Mouse (Mus musculus) lung, embryonic 15.5 days (tissue): Measurements from ENCODE around the gene Ninl. TPM values are rescaled to one million over a fixed set of nuclear protein-coding genes. Genes with fewer than 3 reads are reported as not detected.
"Not testable (repeated sequence)": the region's sequence is repeated elsewhere in the genome, so short reads cannot be mapped to it uniquely, and the experiment has no call there.

Experiments used
- ATAC-seq: fragments of 200-750 bp; cut with Nextera tagmentation; 2 replicates; pipeline ENCODE4 v1.8.0; 2017; ENCODE audit warnings: moderate number of reproducible peaks, borderline replicate concordance; ENCODE audit not compliant: low FRiP score, low TSS enrichment; ENCODE audit errors: extremely low read depth
- H3K27ac ChIP-seq: fragments of 300-500 bp; sonication (generic); 2 replicates; pipeline ENCODE4 v1.5.1; 2015; ENCODE audit warnings: moderate library complexity, mild to moderate bottlenecking, inconsistent platforms
- H3K27me3 ChIP-seq: fragments of 300-500 bp; sonication (generic); 2 replicates; pipeline ENCODE4 v1.6.1; 2015; ENCODE audit warnings: inconsistent platforms
- H3K36me3 ChIP-seq: fragments of 300-500 bp; sonication (generic); 2 replicates; pipeline ENCODE4 v1.6.1; 2015; ENCODE audit warnings: inconsistent platforms
- H3K4me1 ChIP-seq: fragments of 300-500 bp; sonication (generic); 2 replicates; pipeline ENCODE4 v1.6.1; 2015; ENCODE audit warnings: inconsistent platforms
- H3K4me2 ChIP-seq: fragments of 300-500 bp; sonication (generic); 2 replicates; pipeline ENCODE4 v1.6.1; 2015; ENCODE audit warnings: inconsistent platforms, mild to moderate bottlenecking, moderate library complexity
- H3K4me3 ChIP-seq: fragments of 300-500 bp; sonication (generic); 2 replicates; pipeline ENCODE4 v1.5.1; 2015; ENCODE audit warnings: mild to moderate bottlenecking, inconsistent platforms
- H3K9ac ChIP-seq: fragments of 300-500 bp; sonication (generic); 2 replicates; pipeline ENCODE4 v1.6.1; 2015; ENCODE audit warnings: inconsistent platforms
- H3K9me3 ChIP-seq: fragments of 300-500 bp; sonication (generic); 2 replicates; pipeline ENCODE4 v1.6.1; 2016; ENCODE audit warnings: inconsistent platforms
- WGBS: fragments of 180-500 bp; shearing (Covaris S2); methylation state at CpG from one replicate; pipeline ENCODE4 v1.1.7; 2015; 5-methylcytosine and 5-hydroxymethylcytosine counted together
- polyA plus RNA-seq: library from polyadenylated mRNA; unstranded; fragments of >200 nt; fragmentation: Nextera tagmentation; extraction: Ambion mirVana; gene quantifications from 2 replicates; pipeline ENCODE4 v1.2.1, GENCODE M21; 2015

Gene Ninl
- polyA plus RNA-seq, 1 experiment from 2014 or later, result 11.1 TPM

- not testable (repeated sequence) for H3K4me3 ChIP-seq, H3K27ac ChIP-seq, H3K4me2 ChIP-seq, H3K4me1 ChIP-seq, ATAC-seq, H3K27me3 ChIP-seq, H3K9ac ChIP-seq, H3K9me3 ChIP-seq
- H3K36me3 ChIP-seq, result peaks cover 21% of the 10 kb centered on the region
- 87% methylated on average over 12 of the region's 12 CpGs for WGBS
These were observed 91.1 kb downstream of the Ninl start for GRCm38 (mm10) chr2:150947880-150948611.

DNA sequence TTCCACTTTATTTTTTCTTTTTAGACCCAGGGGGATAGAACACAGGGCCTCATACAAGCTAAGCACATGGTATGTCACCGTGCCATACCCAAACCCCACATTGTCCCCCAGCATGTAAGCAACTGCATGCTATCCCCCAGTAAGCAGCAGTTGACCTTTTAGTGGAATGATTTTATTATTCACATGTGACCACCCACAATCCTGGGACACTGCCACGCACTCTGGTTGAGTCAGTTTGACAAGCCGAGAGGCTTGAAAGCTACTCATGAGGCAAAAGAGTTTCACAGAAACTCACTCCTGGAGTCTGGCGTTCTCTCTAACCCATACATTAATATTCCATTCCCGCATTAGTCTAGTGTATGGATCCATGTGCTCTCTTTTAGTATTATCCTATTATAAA, 91.8 kb downstream of the Ninl start:
- H3K27me3 ChIP-seq, H3K9ac ChIP-seq, H3K4me3 ChIP-seq, H3K9me3 ChIP-seq, H3K27ac ChIP-seq, H3K4me1 ChIP-seq, H3K4me2 ChIP-seq, ATAC-seq: not testable (repeated sequence)
- 91% methylated on average over 5 of the region's 5 CpGs for WGBS
- H3K36me3 ChIP-seq, result peaks cover 18% of the 10 kb centered on the region

DNA sequence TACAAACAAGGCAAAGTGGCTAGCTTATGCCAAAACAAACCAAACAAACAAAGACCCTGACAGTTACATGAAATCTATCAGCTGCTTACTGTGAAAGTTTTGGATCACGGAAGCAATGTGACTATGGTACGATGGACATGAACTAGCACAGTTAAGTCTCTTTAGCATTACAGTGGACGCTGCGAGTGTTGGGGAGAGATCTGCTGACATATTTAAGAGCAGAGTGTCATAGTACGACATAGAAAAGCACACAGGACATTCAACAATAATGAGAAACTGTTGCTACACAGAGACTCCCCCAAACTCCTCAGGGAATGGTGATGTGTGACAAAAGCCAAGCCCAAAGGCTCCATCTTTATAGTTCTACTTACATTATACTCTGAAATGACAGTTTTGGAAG, 95.2 kb downstream of the Ninl start:
- WGBS, result 90% methylated on average over 5 of the region's 5 CpGs
- Histone ChIP-seq H3K9me3 (no peaks in the 10 kb centered on the region), H3K9ac (no peak overlapping the region), H3K4me1 (no peaks in the 10 kb centered on the region), H3K4me3 (no peak overlapping the region), H3K4me2 (no peak overlapping the region), H3K27ac (no peak overlapping the region), H3K27me3 (no peaks in the 10 kb centered on the region), H3K36me3 (peaks cover 8% of the 10 kb centered on the region; the same call in 1 of the 2 replicates)
- ATAC-seq, result no peak

DNA sequence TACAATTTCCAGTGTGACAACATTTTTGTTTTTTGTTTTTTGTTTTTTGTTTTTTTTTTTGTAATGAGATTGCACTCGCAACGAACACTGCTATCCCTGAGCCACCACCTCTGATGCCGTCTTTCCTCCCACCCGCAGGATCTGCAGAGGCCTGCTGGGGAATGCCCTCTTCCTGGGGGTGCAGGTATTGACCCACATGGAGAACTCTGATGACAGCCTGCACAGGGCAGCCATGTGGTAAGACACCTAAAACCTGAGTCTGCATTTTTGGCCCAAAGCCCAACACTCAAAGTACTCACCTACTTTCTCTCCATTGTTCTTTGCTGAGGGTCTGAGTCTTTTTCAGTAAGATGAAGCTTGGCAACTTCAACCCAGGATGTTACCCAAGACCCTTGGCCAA, 104.5 kb downstream of the Ninl start:
- peaks cover 36% of the 10 kb centered on the region for H3K36me3 ChIP-seq
- WGBS, result 89% methylated on average over 4 of the region's 4 CpGs
- ATAC-seq, result no peak

DNA sequence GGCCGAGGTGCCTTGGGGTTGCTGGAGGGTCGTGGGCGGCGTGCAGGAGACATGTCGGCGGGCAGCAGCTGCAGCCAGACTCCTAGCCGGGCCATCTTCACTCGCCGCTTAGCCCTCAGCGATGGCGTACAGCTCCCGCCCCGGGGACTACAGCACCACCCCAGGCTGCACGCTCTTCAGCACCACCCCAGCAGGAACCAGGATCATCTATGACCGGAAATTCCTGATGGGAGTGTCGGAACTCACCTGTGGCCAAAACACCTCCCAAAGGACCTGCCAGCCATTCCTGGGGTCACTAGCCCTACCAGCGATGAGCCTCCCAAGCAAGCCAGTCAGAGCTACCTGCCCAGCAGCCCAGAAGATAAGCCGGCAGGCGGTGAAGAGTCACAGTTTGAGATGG, 105.7 kb downstream of the Ninl start:
- H3K36me3 ChIP-seq, result peaks cover 34% of the 10 kb centered on the region

More for the DNA sequence above, 104.5 kb downstream of the Ninl start:
- Histone ChIP-seq H3K9ac (no peak overlapping the region), H3K4me1 (no peaks in the 10 kb centered on the region), H3K9me3 (no peaks in the 10 kb centered on the region), H3K4me2 (no peak overlapping the region), H3K27me3 (no peaks in the 10 kb centered on the region), H3K4me3 (no peak overlapping the region), H3K27ac (no peak overlapping the region)

GRCm38 (mm10) chr2:150930806-150931205, 108.4 kb downstream of the Ninl start:
- Histone ChIP-seq H3K4me2 (no peak overlapping the region), H3K4me1 (no peaks in the 10 kb centered on the region), H3K4me3 (no peak overlapping the region), H3K27ac (no peak overlapping the region), H3K9me3 (no peaks in the 10 kb centered on the region), H3K27me3 (no peaks in the 10 kb centered on the region), H3K36me3 (peaks cover 19% of the 10 kb centered on the region; the same call in 1 of the 2 replicates), H3K9ac (no peak overlapping the region)
- WGBS, result 61% methylated on average over 3 of the region's 3 CpGs
- no peak for ATAC-seq

More for the DNA sequence above, 105.7 kb downstream of the Ninl start:
- no peak overlapping the region for H3K9ac ChIP-seq
- no peak overlapping the region for H3K4me3 ChIP-seq
- 80% methylated on average over 19 of the region's 19 CpGs for WGBS
- no peaks in the 10 kb centered on the region for H3K4me1 ChIP-seq
- ATAC-seq, result no peak
- H3K27ac ChIP-seq, result no peak overlapping the region
- no peaks in the 10 kb centered on the region for H3K27me3 ChIP-seq
- no peak overlapping the region for H3K4me2 ChIP-seq
- H3K9me3 ChIP-seq, result no peaks in the 10 kb centered on the region

GRCm38 (mm10) chr2:150929156-150929555, 110.0 kb downstream of the Ninl start:
- no peaks in the 10 kb centered on the region for H3K27me3 ChIP-seq
- 83% methylated on average over 6 of the region's 6 CpGs for WGBS
- H3K27ac ChIP-seq, result no peak overlapping the region
- no peak for ATAC-seq
- H3K9me3 ChIP-seq, result no peaks in the 10 kb centered on the region
- H3K36me3 ChIP-seq, result peaks cover 12% of the 10 kb centered on the region; the same call in 1 of the 2 replicates
- H3K9ac ChIP-seq, result no peak overlapping the region
- no peak overlapping the region for H3K4me2 ChIP-seq
- no peak overlapping the region for H3K4me3 ChIP-seq
- no peaks in the 10 kb centered on the region for H3K4me1 ChIP-seq

- H3K9ac ChIP-seq, result no peak overlapping the region
- no peaks in the 10 kb centered on the region for H3K4me1 ChIP-seq
- H3K27ac ChIP-seq, result no peak overlapping the region
- 87% methylated on average over 11 of the region's 11 CpGs for WGBS
- no peak overlapping the region for H3K4me3 ChIP-seq
- no peak overlapping the region for H3K4me2 ChIP-seq
- H3K9me3 ChIP-seq, result no peaks in the 10 kb centered on the region
- peaks cover 16% of the 10 kb centered on the region; the same call in 1 of the 2 replicates for H3K36me3 ChIP-seq
- ATAC-seq, result no peak
- no peaks in the 10 kb centered on the region for H3K27me3 ChIP-seq
These were observed 112.0 kb downstream of the Ninl start for GRCm38 (mm10) chr2:150927038-150927720.

DNA sequence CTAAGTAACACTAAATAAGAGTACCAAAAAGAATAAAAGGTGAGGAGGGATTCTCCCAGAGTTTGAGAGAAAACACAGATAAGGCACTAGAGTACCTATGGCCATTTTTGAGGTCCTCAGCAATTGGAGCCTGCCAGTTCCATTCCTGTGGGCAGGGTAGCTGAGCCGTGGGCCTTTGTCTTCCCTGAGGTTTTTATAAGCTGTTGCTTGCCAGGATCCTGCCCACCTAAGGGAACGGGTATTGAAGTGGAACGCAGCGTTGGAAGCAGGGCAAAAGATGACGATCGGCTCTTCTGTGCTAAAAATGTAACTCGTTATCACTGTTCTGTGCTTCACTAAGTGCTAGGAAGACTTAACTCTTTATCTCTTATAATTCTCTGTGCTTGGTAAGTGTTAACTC, 115.7 kb downstream of the Ninl start:
- Histone ChIP-seq H3K9ac (no peak overlapping the region), H3K9me3 (no peaks in the 10 kb centered on the region), H3K4me2 (no peak overlapping the region), H3K36me3 (peaks cover 15% of the 10 kb centered on the region), H3K27ac (no peak overlapping the region), H3K4me3 (no peak overlapping the region), H3K27me3 (no peaks in the 10 kb centered on the region), H3K4me1 (no peaks in the 10 kb centered on the region)
- ATAC-seq, result no peak
- WGBS, result 78% methylated on average over 7 of the region's 7 CpGs

- ATAC-seq, result no peak
- no peaks in the 10 kb centered on the region for H3K27me3 ChIP-seq
- H3K27ac ChIP-seq, result no peak overlapping the region
- no peaks in the 10 kb centered on the region for H3K9me3 ChIP-seq
- no peak overlapping the region for H3K4me3 ChIP-seq
- H3K4me2 ChIP-seq, result no peak overlapping the region
- 92% methylated on average over 3 of the region's 3 CpGs for WGBS
- H3K9ac ChIP-seq, result no peak overlapping the region
- H3K36me3 ChIP-seq, result peaks cover 18% of the 10 kb centered on the region
- H3K4me1 ChIP-seq, result no peaks in the 10 kb centered on the region
These were observed 116.2 kb downstream of the Ninl start for GRCm38 (mm10) chr2:150923026-150923425.

DNA sequence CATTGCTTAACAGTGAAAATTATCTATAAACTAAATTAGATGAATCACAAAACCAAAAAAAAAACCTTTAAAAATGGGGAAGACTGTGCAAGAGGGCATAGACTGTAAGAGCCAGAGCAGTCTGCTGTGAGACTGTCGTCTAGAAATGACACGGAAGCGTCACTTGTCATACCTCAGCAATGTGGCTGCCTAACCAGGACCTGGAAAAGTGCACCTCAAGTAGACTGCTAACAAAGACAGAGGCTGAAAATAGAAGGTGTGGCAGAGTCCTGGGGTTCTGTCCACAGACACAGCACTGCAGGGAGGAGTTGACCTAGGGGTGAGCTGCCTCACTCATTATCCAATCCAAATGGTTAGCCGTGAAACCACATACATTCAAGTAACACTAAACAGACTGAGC, 117.0 kb downstream of the Ninl start:
- no peak overlapping the region for H3K4me3 ChIP-seq
- 96% methylated on average over 4 of the region's 4 CpGs for WGBS
- ATAC-seq, result no peak
- no peak overlapping the region for H3K4me2 ChIP-seq
- no peak overlapping the region for H3K9ac ChIP-seq
- H3K27ac ChIP-seq, result no peak overlapping the region; the same call in 1 of the 2 replicates
- no peaks in the 10 kb centered on the region for H3K27me3 ChIP-seq
- H3K36me3 ChIP-seq, result peaks cover 24% of the 10 kb centered on the region
- no peaks in the 10 kb centered on the region for H3K9me3 ChIP-seq
- no peaks in the 10 kb centered on the region for H3K4me1 ChIP-seq

DNA sequence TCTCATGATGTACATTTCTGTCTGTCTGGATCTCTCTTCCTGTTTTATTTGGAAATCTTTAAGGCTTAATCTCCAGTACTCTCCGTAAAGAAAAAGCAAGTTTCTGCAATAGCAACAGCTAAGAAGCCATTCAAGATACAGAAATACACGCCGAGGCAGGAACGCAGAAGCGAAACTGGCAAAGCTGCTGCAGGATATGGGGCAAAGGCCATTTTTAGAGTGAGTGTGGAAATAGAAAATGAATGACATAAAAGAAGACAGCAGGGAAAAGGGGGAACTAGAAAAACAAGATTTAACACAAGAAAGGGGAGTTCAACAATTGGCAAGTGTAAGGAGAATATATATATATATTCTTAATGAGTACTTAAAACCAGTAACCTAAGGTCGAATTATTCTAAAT, 117.5 kb downstream of the Ninl start:
- no peak overlapping the region for H3K27ac ChIP-seq
- H3K4me2 ChIP-seq, result no peak overlapping the region
- H3K27me3 ChIP-seq, result no peaks in the 10 kb centered on the region
- no peak for ATAC-seq
- H3K9ac ChIP-seq, result no peak overlapping the region
- no peaks in the 10 kb centered on the region for H3K9me3 ChIP-seq
- WGBS, result 90% methylated on average over 6 of the region's 6 CpGs
- H3K36me3 ChIP-seq, result peaks cover 21% of the 10 kb centered on the region
- no peaks in the 10 kb centered on the region for H3K4me1 ChIP-seq
- no peak overlapping the region for H3K4me3 ChIP-seq
